Mouse (Mus musculus): ENCODE results near the gene Hibch.

GRCm38 (mm10) chr1:52799772-52800171, 45.0 kb upstream of the Hibch start:
- no peak for TF ChIP-seq CTCF (IDR thresholded peaks at IDR 0.05; ENCODE audit: low read depth)
- TF ChIP-seq EP300 (optimal IDR thresholded peaks at IDR 0.05): no peak

Data from stomach, postnatal 0 days (tissue).